Mouse (Mus musculus) splenic B cell, adult 2 months (primary cell): ENCODE measurements around the gene Flnc.

Experiments
- DNase-seq: peaks from one replicate; pipeline ENCODE4 v3.0.0-alpha.2; 2011; ENCODE audit warnings: low read depth, low spot score
- H3K27me3 ChIP-seq: 2 replicates; pipeline ENCODE4 v1.6.1; 2012; ENCODE audit warnings: mild to moderate bottlenecking, low read length, moderate library complexity, mixed read lengths; ENCODE audit not compliant: control insufficient read depth, poor library complexity, insufficient read depth, severe bottlenecking
- H3K36me3 ChIP-seq: 2 replicates; pipeline ENCODE4 v1.6.1; 2012; ENCODE audit warnings: mild to moderate bottlenecking, low read length, moderate library complexity, mixed read lengths; ENCODE audit not compliant: control insufficient read depth, poor library complexity, insufficient read depth, severe bottlenecking

Flnc gene

DNA sequence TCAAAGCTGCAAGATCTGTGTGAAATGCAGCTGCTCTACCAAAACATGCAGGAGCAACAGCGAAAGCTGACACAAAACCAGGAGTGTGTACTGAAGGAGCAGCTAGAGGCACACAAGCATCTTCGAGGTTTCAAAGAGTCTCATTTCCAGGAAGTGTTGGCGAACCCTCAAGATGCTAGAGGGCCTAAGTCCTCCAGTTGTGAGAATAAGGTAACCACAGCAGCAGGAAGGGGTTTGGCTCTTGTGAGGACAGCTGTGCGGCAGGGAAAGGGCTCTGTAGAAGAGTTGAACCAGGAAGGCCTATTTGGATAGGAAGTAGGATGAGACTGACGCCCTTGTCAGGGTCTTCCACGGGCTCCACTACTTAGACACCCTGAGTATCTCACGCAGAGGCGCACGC, 17.6 kb upstream of the Flnc start:
- H3K27me3 ChIP-seq: no peaks in the 10 kb centered on the region
- no peaks in the 10 kb centered on the region for H3K36me3 ChIP-seq
- no peak for DNase-seq

DNA sequence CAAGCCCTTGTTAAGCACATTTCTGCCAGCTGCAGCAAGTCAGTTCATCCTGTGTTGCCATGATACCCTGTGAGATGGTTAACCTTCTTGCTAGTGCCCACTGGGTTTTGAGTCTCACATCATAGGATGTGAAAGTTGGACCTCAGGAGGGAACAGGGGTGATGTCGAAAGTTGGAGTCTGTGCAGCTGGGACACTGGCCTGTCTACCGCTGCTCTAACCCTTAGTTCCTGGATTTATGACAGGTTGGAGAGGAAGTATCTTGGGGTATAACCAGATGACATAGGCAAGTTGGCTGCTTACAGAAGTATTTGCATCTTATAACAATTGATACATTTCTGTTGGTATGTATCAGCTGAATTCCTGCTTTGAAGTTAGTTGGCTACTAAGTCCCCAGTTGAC, 12.5 kb upstream of the Flnc start:
- DNase-seq: no peak
- Histone ChIP-seq H3K36me3 (no peaks in the 10 kb centered on the region), H3K27me3 (no peaks in the 10 kb centered on the region)

DNA sequence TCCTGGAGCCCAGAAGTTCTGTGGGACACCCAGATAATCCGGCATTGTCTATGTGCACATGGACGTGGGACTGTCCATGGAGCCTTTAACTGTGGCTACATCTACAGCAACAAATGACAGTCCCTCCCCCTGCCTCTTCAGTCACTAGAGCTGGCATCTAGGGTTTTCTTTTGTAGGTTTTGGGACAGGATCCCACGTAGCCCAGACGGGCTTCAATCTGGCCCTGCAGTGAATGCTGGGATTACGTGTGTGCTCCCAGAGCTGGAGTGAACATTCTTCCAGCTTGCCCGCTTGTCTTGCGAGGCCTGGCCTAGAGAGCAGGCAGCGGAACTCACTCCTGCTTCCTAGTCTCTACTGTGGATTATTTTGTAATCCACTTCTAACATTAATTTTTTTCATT, 7.9 kb upstream of the Flnc start:
- Histone ChIP-seq H3K36me3 (no peaks in the 10 kb centered on the region), H3K27me3 (no peaks in the 10 kb centered on the region)
- no peak for DNase-seq

DNA sequence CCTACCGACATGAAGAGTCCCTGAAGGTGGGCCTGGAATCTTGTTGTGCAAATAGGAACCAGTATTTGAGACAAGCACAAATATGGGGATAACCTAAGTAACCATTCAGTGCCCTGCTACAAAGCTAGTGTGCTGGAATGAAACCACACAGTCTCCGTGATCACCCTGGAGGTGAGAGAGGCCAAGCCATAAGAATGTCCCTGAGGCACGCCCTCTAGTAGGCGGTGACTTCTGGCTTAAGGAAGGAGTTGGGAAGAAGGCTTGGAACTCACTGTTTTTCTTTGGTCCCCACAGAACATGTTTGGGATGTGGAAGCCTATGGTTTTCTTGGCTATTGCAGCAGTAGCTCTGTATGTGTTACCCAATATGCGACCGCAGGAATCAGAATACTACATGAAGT, 6.7 kb upstream of the Flnc start:
- Histone ChIP-seq H3K27me3 (no peaks in the 10 kb centered on the region), H3K36me3 (no peaks in the 10 kb centered on the region)
- no peak for DNase-seq

DNA sequence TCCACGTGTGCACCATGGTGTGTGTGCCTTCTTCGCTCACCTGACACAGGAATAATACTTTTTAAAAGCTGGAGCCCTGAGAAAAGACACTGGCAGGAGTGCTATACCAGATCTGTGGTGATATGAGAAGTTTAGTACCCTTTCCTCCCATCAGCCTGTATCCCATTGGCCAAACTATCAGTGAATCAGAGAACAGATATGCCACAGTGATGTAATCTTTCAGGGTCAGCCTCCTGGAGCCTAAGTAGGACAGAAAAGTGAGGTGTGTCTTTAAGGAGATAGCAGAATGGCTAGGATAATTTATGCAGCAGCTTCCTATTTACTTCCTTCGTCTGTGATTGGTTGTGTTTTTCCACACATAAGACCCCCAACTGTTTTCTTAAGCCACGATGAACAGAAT, 4.9 kb upstream of the Flnc start:
- Histone ChIP-seq H3K36me3 (no peaks in the 10 kb centered on the region), H3K27me3 (no peaks in the 10 kb centered on the region)
- DNase-seq: no peak

DNA sequence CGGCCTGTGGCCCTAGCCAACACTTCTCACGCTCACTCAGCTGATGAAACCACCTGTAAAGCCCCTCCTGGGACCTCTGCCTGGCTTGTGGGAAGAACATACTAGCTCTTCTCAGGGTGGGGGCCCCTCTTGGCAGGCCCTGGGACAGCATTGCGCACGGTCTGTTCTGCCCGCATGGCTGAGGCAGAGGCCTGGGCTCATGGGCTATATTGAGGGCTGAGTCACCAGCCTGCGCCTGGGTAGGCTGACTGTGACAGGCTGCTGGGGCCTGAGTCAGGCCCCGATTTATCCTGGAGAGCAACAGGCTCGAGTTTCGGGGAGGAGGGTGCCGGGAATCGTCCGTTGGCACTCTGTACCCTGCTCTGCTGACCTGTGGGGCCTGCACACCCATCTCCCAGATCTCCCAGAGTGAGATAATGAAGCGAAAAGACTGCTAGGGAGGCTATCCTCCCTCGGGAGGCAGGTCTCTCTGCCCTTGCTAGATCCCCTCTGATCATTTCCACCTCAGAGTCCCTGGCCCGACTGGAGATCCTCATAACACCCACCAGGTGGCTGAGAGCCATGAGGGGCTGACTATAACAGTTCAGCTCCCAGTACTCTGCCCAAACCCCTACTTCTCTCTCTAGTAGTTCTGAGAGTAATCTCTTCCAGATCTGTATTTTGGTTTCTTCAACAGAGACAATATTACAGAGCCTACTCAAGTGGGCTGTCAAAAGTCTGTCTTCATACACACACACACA, 2.2 kb upstream of the Flnc start:
- H3K27me3 ChIP-seq: no peaks in the 10 kb centered on the region
- no peaks in the 10 kb centered on the region for H3K36me3 ChIP-seq
- no peak for DNase-seq

DNA sequence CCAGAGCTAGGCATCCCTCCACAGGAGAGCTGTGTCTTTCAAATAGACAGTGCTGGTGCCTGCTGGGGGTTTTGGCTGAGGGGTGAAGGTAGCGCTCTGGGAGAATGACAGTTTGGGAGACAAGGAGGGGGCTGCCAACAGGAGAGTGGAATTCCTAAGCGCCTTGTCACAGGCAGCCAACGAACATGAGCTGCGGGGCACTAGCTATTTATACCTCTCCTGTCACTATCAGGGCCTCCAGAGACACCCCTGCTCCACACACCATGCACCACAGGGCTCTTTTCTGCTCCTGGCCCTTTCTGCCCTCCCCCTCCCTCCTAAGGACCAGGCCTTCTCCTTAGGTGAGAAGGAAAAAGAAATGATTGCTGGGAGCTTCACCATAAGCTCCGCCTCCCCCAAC, 1.6 kb upstream of the Flnc start:
- H3K27me3 ChIP-seq: no peaks in the 10 kb centered on the region
- H3K36me3 ChIP-seq: no peaks in the 10 kb centered on the region
- no peak for DNase-seq

DNA sequence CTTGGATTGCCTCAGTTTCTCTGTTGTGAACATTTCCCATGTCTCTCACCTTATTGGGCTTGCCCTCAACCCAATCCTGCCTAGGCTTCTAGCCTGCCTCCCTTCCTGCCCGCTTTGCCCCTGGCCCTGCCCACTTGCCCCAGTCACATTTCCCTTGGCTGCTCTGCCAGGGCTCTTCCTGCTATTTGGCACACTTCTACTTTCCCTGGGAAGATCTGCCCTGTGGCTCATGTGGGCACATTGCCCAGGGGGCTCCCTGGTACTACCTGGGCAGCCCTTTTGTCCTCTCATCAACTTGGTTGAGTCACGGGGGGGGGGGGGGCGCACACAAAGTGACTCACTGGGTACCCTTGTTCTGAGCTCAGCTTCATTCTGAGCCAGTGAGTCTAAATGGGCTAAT, 900 bp upstream of the Flnc start:
- no peak for DNase-seq
- Histone ChIP-seq H3K27me3 (no peaks in the 10 kb centered on the region), H3K36me3 (no peaks in the 10 kb centered on the region)

DNA sequence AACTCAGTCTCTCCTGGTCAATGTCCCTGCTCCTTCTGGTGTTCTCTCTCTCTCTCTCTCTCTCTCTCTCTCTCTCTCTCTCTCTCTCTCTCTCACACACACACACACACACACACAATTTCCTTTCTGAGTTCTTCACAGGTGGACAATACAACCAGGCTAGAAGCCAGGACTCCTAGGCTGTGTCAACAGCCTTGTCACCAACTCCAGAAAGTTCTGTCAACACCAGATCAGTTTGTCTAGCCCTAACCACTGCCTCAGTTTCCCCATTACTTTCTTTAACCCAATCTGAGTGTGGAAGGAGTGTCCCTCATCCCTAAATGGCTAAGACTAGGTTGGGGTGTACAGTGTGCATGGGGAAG, 399 bp upstream of the Flnc start:
- H3K27me3 ChIP-seq: no peaks in the 10 kb centered on the region
- no peaks in the 10 kb centered on the region for H3K36me3 ChIP-seq
- no peak for DNase-seq

DNA sequence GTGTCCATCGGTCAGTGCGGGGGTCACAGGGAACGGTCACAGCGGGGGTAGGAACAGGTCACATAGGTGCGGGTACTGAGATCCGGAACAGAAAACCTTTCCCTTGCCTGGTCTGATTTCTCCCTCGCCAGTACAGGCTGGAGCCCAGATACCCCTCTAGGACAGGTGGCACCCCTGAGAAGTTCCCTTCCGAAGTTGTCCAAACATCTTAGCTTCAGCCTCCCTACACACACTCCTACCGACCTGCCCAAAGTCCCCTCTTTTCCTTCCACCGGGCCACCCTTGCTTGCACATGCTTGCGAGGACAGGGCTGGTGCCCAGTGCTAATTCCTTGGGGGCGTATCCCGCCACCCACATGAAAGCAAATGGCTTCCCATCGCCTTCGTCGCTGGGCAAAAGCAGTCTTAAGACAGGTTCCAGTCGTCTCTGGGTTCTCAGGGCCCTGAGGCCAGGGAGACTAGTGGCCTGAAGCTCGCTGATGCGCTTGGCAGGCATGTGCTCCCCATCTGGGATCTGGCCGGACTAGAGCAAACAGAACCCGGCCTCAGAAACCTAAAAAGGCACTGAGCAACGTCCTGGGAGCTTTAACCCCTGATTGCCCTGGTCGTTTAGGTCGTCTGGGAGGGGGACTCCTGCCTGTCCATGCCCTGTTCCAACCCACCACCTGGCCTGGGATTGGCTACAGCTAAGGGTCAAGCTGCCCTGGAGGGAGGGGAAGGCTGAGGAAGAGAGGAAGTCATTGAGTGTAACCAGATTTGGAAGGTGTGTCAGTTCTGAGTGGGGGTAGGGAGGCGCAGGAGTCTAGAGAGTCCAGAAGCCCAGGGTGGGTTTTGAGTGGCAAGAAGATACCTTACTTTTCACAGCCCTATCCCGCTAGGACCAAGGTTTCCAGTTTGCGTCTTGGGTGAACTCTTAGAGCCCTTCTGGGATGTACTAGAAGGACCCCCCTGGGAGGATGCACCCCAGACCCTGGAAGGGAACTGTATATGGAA, 1.0 kb downstream of the Flnc start:
- DNase-seq: no peak
- no peaks in the 10 kb centered on the region for H3K27me3 ChIP-seq
- H3K36me3 ChIP-seq: no peaks in the 10 kb centered on the region

DNA sequence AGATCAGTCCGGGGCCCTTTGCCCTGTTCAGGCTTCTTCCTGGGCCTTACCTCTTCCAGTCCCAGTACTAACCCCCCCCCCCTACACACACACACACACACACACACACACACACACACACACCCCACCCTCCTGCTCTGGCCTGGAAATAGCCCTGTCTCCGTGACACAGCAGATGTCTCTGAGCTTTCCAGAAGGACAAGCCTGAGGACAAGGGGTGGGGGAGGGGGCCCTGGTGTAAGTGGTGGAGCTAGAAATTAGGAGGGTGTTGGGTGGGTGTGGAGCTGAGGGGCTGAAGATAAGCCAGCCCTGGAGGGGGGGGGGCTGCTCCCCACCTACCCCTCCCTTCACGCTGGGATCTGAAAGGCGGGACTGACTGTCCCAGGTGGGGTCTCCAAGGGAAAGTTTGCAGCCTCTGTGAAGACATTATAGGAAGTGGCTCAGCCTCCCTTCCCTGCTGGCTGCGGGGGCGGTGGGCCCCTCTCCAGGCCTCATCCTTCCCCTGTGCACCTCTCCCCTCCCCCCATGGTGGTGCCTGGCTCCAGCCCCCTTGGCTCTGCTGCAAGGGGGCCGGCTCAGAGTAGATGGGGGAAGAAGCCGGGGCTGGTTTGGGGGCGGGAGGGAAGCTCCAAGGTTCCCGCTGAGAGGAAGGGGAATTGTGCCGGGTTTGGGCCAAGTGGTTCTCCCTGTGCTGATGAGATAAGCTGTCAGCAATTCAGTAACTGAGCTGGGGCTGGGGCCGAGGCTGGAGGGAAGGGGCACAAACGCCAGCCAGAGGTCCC, 2.0 kb downstream of the Flnc start:
- no peak for DNase-seq
- Histone ChIP-seq H3K27me3 (no peaks in the 10 kb centered on the region), H3K36me3 (no peaks in the 10 kb centered on the region)

DNA sequence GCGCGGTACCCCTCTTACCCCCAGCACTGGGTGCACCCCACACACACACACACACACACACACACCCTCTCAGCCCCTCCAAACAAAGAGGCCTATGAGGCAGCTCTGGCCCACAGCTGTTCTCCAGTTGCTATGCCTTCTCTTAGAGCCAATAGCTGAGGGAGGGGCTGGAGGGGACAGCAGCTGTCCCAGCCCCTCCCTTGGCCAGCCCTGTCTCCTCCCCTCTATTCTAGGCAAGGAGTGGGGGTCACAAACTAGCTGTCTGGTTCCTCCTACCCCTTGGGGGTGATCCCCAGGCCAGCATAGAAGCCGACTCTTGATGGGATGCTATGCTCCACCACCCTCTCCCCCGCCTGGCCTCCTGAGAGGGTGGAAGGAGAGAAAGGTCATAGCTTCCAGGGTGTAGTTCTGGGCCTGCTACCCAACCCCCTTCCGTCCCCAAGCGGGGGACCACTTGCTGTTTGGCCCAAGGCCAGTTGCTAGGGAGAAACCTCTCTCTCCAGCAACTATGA, 2.9 kb downstream of the Flnc start:
- Histone ChIP-seq H3K36me3 (no peaks in the 10 kb centered on the region), H3K27me3 (no peaks in the 10 kb centered on the region; the same call in 1 of the 2 replicates)
- DNase-seq: no peak

DNA sequence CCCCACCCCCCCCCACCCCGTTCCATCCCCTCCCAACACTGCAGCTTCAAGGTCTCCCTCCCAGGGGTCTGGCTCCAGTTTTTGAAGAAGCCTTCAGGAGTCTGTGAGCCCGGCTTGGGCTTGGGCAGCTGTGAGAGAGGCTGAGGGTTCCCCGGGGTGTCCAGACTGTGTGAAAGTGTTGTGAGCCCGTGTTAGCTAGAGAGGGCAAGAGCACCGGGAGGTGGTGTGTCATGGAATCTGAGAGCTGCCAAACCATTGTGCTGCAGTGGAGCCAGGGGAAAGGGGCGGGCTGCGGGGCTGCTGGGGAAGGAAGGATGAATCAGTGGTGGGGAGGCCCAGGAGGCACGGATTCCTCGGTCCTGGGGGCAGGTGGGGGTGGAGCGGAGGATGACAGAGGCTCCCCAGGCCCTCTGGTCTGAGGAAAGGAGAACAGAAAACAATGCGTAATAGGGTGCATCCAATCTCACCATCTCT, 3.4 kb downstream of the Flnc start:
- Histone ChIP-seq H3K36me3 (no peaks in the 10 kb centered on the region), H3K27me3 (no peaks in the 10 kb centered on the region; the same call in 1 of the 2 replicates)
- no peak for DNase-seq

DNA sequence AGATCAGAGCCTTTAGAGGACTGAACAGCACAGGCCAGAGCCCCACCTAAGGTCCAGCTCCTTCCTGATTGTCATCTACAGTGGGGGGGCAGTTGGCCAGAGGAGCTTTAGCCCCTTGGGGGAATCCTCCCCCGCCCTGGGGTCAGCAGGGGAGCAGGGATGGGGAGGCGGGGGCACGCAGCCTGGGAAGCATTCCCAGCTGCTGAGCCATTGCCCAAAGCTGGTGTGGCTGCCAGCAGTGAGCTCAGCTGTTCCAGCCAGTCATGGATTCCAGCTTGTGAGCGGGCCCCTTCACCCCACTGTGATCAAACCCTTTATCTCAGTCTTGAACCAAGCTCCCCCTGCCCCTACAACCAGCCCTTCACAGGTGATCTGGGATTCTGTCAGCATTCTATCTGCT, 6.2 kb downstream of the Flnc start:
- H3K27me3 ChIP-seq: no peaks in the 10 kb centered on the region; the same call in 1 of the 2 replicates
- H3K36me3 ChIP-seq: no peaks in the 10 kb centered on the region
- no peak for DNase-seq
